Mouse (Mus musculus) heart, postnatal 25 days (tissue): ENCODE measurements around the gene RPS10-NUDT3. TPM values are rescaled to one million over a fixed set of nuclear protein-coding genes. Genes with fewer than 3 reads are reported as not detected.

Experiments used
- DNase-seq: peaks from one replicate; pipeline ENCODE4 v3.0.0; 2022; ENCODE audit warnings: low spot score
- intact Hi-C: fragments of 180-260 bp; cut with DNase I; formaldehyde crosslinking; loops from one replicate; pipeline ENCODE4 v1.15.1; 2025
- total RNA-seq, 2 experiments: library from RNA; stranded (reverse); gene quantifications; 2 replicates each; pipeline ENCODE4 v1.2.3; 2021

The RPS10-NUDT3 gene
- under 1 TPM in 1 of 2 experiments, not detected in 1; 0.94 TPM for total RNA-seq

GRCm38 (mm10) chr17:27634871-27635574 lies at the start of gene RPS10-NUDT3:
Gene RPS10-NUDT3, minus strand, starts transcription at chr17:27635222.
- DNase-seq = peak; percentile 83
- intact Hi-C loops = loop anchor here (5.0 kb wide), 1 partner anchor 433 kb away; the partner anchor contains the start of gene Lemd2

- intact Hi-C loops = no loop called here
- DNase-seq = no peak
These were observed 44.1 kb upstream of the RPS10-NUDT3 start for GRCm38 (mm10) chr17:27678924-27679813.

GRCm38 (mm10) chr17:27677756-27678155 lies 42.7 kb upstream of the RPS10-NUDT3 start:
- no peak for DNase-seq
- intact Hi-C loops = no loop called here

DNA sequence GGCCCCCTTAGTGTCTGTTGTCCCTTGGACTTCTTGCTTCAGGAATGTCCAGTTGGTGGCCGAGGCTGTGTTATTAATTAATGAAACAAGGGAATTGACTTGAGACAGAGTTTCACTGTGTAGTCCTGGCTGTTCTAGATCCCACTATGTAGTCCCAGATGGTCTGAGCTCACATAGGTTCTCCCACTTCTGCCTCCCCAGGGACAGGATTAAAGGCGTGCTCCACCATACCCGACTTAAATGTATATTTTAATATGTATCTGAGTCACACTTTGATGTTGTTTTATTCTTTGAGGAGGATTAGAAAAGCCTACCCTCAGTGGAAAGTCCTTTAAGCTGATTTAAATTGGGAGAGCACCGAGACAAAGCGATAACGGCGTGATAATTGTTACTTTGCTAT lies 41.2 kb upstream of the RPS10-NUDT3 start:
- intact Hi-C loops = no loop called here
- DNase-seq = no peak

GRCm38 (mm10) chr17:27675453-27675852 lies 40.4 kb upstream of the RPS10-NUDT3 start:
- no peak for DNase-seq
- intact Hi-C loops = no loop called here

DNA sequence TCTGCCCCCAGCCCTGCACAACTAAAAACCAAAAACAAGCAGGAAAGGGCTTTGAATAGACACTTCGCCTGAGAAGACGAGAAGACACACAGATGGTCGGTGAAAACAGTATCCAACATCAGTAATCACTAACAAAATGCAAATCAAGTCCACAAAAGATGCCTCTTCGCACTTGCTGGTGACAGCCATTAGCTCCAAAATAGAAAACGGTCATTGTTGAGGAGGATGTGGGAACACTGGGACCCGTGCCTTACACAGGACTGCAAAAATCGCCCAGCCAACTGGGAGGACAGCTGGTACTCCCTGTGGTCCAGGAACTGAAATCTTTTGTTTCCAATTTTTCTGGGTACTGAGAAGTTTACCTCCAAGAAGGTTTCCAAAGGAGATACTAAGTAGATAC lies 38.9 kb upstream of the RPS10-NUDT3 start:
- intact Hi-C loops = no loop called here
- DNase-seq = no peak

GRCm38 (mm10) chr17:27671720-27672119 lies 36.7 kb upstream of the RPS10-NUDT3 start:
- no peak for DNase-seq
- intact Hi-C loops = no loop called here

- intact Hi-C loops = no loop called here
- no peak for DNase-seq
These were observed 23.7 kb upstream of the RPS10-NUDT3 start for GRCm38 (mm10) chr17:27658767-27659166.

- DNase-seq = no peak
- intact Hi-C loops = no loop called here
These were observed 22.1 kb upstream of the RPS10-NUDT3 start for GRCm38 (mm10) chr17:27657123-27657522.

- intact Hi-C loops = no loop called here
- no peak for DNase-seq
These were observed 21.4 kb upstream of the RPS10-NUDT3 start for GRCm38 (mm10) chr17:27656414-27656813.

DNA sequence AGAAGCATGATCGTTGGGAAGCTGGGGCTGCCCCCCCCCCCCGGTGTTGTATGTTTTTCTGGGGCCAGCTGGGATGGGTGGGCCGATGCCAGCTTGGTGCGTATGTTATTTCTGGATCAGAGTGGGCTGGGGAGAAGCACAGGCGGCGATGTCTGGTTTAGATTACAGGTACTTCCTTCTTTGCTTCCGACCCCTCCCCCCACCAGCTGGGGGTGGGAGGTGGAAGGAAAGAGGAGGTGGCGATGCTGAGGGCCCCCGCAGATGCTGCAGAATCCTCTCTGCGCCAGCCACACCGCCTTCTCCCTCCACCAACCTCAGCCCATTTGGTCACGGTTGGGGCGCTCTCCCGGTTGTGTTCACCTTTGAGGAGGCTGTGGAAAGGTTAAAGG lies 21.0 kb upstream of the RPS10-NUDT3 start:
- DNase-seq = no peak
- intact Hi-C loops = no loop called here

DNA sequence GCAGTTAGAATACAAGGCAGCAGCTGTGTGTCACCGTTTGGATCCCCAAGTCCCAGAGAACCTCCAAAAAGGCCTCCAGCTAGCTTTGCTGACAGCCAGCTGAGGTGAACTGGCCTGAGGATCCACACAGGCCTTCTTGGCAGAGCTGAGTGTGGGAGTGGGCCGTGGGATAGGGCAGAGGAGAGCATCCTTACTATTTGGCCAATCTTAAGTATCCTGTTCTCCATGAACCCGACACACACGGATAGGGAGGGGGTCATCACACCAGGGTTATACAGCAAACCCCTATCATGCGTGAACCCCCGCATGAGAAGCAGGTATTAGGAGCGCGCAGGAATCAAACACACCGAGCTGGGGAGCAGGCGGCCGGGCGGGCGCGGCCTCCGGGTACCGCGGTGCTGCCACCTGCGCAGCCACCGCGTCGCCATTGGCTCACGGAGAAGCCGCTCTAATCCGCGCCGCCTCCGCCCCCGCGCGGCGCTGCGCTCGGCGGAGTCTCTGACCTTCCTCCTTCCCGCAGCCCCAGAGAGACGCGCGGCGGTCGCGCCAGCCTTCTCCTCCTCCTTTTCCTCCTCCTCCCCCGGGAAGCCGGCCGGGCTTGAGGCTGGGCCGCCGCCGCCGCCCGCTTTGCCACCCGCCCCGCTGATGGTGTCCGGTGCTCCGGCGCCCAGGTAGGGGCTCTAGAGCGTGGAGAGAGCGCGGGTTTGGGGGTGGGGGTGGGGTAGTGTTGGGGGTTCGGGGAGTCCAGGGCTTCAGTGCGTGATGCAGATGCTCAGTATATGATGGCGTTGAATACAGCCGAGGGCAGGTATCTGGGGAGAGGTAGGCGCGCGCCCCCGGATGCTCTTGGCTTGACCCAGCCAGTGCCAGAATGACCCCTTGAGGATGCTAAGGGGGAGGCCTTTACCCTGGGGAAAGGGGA lies 20.3 kb upstream of the RPS10-NUDT3 start, which contains the start of gene Pacsin1:
Pacsin1 (plus strand) TSS at position 421 of the 922 bp plus-strand sequence.
- intact Hi-C loops = no loop called here
- DNase-seq = no peak

DNA sequence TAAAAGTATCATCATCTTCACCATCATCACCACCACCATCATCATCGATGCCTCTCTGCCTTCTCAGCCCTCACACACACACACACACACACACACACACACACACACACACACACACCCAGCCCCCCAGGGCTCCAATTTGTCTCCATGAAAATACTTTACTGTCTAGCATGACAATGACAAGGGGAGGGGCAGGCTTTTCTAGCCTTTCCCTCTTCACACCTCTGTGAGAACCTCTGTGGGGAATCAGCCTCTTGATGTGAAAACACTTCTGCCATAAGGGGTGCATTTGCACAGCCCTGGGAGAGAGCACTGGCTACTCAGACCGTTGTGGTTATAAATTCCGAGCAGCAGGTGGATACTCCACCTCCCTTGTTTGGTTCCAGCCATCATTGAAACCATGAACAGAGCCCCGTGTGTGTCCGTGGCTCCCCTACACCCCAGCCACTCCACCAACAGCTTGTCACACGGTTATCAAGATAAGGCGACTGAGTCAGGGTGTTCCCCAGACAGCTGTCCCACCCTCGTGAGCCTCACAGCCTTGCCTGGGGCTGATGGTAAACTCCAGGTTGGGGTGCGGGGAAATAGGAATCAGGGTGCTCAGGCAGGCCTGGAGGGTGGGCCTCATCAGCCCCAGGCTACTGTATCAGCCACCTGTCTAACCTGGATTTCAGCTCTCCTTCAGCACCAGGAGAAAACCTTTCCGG lies 18.4 kb upstream of the RPS10-NUDT3 start:
- no peak for DNase-seq
- intact Hi-C loops = loop anchor here (5.0 kb wide), 2 partner anchors 109 to 429 kb away; partner anchors contain the start of gene Tcp11

DNA sequence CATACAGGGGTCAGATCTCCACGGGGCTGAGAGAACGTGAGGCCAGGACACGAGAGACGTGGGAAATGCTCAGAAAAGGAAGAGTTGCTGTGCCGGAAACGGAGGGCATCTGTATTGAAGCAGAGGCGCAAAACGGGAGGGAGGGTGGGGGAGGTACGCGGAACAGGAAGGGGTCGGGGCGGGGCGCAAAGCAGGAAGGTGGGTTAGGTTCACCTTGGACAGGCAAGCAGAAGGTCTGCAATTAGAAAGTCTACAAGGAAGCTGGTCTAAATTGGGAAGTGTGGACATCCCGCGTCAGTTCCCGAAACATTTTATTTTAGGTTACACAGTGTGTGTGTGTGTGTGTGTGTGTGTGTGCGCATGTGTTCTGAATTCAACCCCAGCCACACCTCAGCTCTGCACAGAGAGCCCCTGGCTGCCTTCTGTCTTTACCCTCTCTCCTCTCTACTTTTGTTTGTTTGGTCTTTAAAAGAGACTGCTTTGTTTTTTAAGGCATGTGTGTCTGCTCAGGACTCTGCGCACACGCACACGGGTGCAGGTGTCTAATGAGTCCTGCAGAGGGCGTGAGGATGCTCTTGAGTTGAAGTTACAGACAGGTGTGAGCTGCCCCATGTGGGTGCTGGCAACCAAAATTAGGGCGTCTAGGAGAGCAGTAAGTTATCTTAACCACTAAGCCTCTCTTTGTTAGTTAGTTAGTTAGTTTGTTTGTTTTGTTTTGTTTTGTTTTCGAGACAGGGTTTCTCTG lies 17.2 kb upstream of the RPS10-NUDT3 start:
- intact Hi-C loops = loop anchor here (5.0 kb wide), 2 partner anchors 110 to 430 kb away; partner anchors contain the start of gene Tcp11
- DNase-seq = no peak

DNA sequence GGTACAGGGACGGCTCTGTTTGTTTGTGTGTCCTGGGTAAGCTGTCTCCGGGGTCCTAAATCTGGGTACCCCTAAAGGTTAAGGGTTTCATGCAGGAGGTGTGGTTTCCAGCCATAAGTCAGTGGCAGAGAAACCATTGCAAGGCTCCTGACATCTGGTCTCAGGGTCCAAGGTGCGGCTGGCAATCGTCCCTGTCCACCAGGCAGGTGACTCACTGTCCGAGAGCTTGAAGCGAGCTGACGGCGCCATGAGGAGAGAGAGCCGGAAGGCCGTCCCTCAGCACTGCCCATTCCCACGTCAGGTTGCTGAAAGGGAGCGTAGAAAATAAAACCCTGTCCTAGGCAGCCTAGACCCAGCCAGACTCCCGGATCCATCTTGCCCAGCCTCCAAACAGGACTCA lies 15.6 kb upstream of the RPS10-NUDT3 start:
- DNase-seq = no peak
- intact Hi-C loops = loop anchor here (5.0 kb wide), 2 partner anchors 112 to 432 kb away; partner anchors contain the start of gene Tcp11

- intact Hi-C loops = loop anchor here (5.0 kb wide), 2 partner anchors 112 to 432 kb away; partner anchors contain the start of gene Tcp11
- no peak for DNase-seq
These were observed 15.1 kb upstream of the RPS10-NUDT3 start for GRCm38 (mm10) chr17:27650160-27650559.

- intact Hi-C loops = loop anchor here (10.0 kb wide), 1 partner anchor 199 kb away; no protein-coding TSS in a partner anchor
These were observed 10.8 kb upstream of the RPS10-NUDT3 start for GRCm38 (mm10) chr17:27645807-27646206.

DNA sequence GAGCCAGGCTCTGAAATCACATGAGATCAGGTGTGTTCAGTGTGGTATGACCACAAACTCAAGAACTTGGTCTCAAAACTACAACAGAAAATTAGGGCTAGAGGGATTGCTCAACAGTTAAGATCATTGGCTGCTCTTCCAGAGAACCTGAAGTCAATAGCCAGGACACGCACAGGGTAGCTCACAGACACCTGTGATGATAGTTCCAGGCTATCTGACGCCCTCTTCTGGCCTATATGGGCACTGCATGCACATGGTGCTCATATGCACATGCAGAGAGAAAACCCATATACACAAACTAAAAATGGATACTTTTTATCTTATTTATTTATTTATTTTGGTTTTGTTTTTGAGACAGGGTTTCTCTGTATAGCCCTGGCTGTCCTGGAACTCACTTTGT lies 9.6 kb upstream of the RPS10-NUDT3 start:
- no peak for DNase-seq
- intact Hi-C loops = loop anchor here (10.0 kb wide), 1 partner anchor 200 kb away; no protein-coding TSS in a partner anchor

More at GRCm38 (mm10) chr17:27645807-27646206, 10.8 kb upstream of the RPS10-NUDT3 start:
- no peak for DNase-seq
